Mouse (Mus musculus): ENCODE measurements around the gene Ly6g5b. TPM values are rescaled to one million over a fixed set of nuclear protein-coding genes. Genes with fewer than 3 reads are reported as not detected.

The Ly6g5b gene
- polyA plus RNA-seq, 1 experiment from 2014 or later, result 0.39 TPM

Other genes with a start within 250 kb of the Ly6g5b start
- 11.8 TPM for gene Zbtb12, start 235.9 kb downstream of the Ly6g5b start, polyA plus RNA-seq (2014; fragmentation: Illumina TruSeq; extraction: RNeasy Lipid Tissue Mini Kit (QIAGEN cat#74804); ENCODE audit: low read depth, low replicate concordance)
- not detected for gene Gm20547, start 233.4 kb downstream of the Ly6g5b start, polyA plus RNA-seq (2014; fragmentation: Illumina TruSeq; extraction: RNeasy Lipid Tissue Mini Kit (QIAGEN cat#74804); ENCODE audit: low read depth, low replicate concordance)
- 5.3 TPM for gene C2, start 217.2 kb downstream of the Ly6g5b start, polyA plus RNA-seq (2014; fragmentation: Illumina TruSeq; extraction: RNeasy Lipid Tissue Mini Kit (QIAGEN cat#74804); ENCODE audit: low read depth, low replicate concordance)
- gene Ehmt2, start 217.0 kb downstream of the Ly6g5b start, polyA plus RNA-seq (2014; fragmentation: Illumina TruSeq; extraction: RNeasy Lipid Tissue Mini Kit (QIAGEN cat#74804); ENCODE audit: low read depth, low replicate concordance), result 40.6 TPM
- not detected for gene Slc44a4, start 201.0 kb downstream of the Ly6g5b start, polyA plus RNA-seq (2014; fragmentation: Illumina TruSeq; extraction: RNeasy Lipid Tissue Mini Kit (QIAGEN cat#74804); ENCODE audit: low read depth, low replicate concordance)
- 18.6 TPM for gene Neu1, start 184.2 kb downstream of the Ly6g5b start, polyA plus RNA-seq (2014; fragmentation: Illumina TruSeq; extraction: RNeasy Lipid Tissue Mini Kit (QIAGEN cat#74804); ENCODE audit: low read depth, low replicate concordance)
- gene Hspa1b, start 156.2 kb downstream of the Ly6g5b start, polyA plus RNA-seq (2014; fragmentation: Illumina TruSeq; extraction: RNeasy Lipid Tissue Mini Kit (QIAGEN cat#74804); ENCODE audit: low read depth, low replicate concordance), result 7.8 TPM
- gene Gm20481, start 145.5 kb downstream of the Ly6g5b start, polyA plus RNA-seq (2014; fragmentation: Illumina TruSeq; extraction: RNeasy Lipid Tissue Mini Kit (QIAGEN cat#74804); ENCODE audit: low read depth, low replicate concordance), result not detected
- gene Hspa1a, start 143.3 kb downstream of the Ly6g5b start, polyA plus RNA-seq (2014; fragmentation: Illumina TruSeq; extraction: RNeasy Lipid Tissue Mini Kit (QIAGEN cat#74804); ENCODE audit: low read depth, low replicate concordance), result 10.2 TPM
- 9.2 TPM for gene Hspa1l, start 142.7 kb downstream of the Ly6g5b start, polyA plus RNA-seq (2014; fragmentation: Illumina TruSeq; extraction: RNeasy Lipid Tissue Mini Kit (QIAGEN cat#74804); ENCODE audit: low read depth, low replicate concordance)
- 17.0 TPM for gene Lsm2, start 133.6 kb downstream of the Ly6g5b start, polyA plus RNA-seq (2014; fragmentation: Illumina TruSeq; extraction: RNeasy Lipid Tissue Mini Kit (QIAGEN cat#74804); ENCODE audit: low read depth, low replicate concordance)
- 20.7 TPM for gene Vars, start 114.4 kb downstream of the Ly6g5b start, polyA plus RNA-seq (2014; fragmentation: Illumina TruSeq; extraction: RNeasy Lipid Tissue Mini Kit (QIAGEN cat#74804); ENCODE audit: low read depth, low replicate concordance)
- gene Vwa7, start 98.8 kb downstream of the Ly6g5b start, polyA plus RNA-seq (2014; fragmentation: Illumina TruSeq; extraction: RNeasy Lipid Tissue Mini Kit (QIAGEN cat#74804); ENCODE audit: low read depth, low replicate concordance), result 6.5 TPM
- 0.58 TPM for gene Sapcd1, start 87.4 kb downstream of the Ly6g5b start, polyA plus RNA-seq (2014; fragmentation: Illumina TruSeq; extraction: RNeasy Lipid Tissue Mini Kit (QIAGEN cat#74804); ENCODE audit: low read depth, low replicate concordance)
- 0.55 TPM for gene Msh5, start 68.7 kb downstream of the Ly6g5b start, polyA plus RNA-seq (2014; fragmentation: Illumina TruSeq; extraction: RNeasy Lipid Tissue Mini Kit (QIAGEN cat#74804); ENCODE audit: low read depth, low replicate concordance)
- gene Clic1, start 65.5 kb downstream of the Ly6g5b start, polyA plus RNA-seq (2014; fragmentation: Illumina TruSeq; extraction: RNeasy Lipid Tissue Mini Kit (QIAGEN cat#74804); ENCODE audit: low read depth, low replicate concordance), result 50.4 TPM
- gene Ddah2, start 56.4 kb downstream of the Ly6g5b start, polyA plus RNA-seq (2014; fragmentation: Illumina TruSeq; extraction: RNeasy Lipid Tissue Mini Kit (QIAGEN cat#74804); ENCODE audit: low read depth, low replicate concordance), result 33.4 TPM
- not detected for gene Ly6g6c, start 50.0 kb downstream of the Ly6g5b start, polyA plus RNA-seq (2014; fragmentation: Illumina TruSeq; extraction: RNeasy Lipid Tissue Mini Kit (QIAGEN cat#74804); ENCODE audit: low read depth, low replicate concordance)
- gene Mpig6b, start 49.2 kb downstream of the Ly6g5b start, polyA plus RNA-seq (2014; fragmentation: Illumina TruSeq; extraction: RNeasy Lipid Tissue Mini Kit (QIAGEN cat#74804); ENCODE audit: low read depth, low replicate concordance), result not detected
- gene Ly6g6e, start 38.5 kb downstream of the Ly6g5b start, polyA plus RNA-seq (2014; fragmentation: Illumina TruSeq; extraction: RNeasy Lipid Tissue Mini Kit (QIAGEN cat#74804); ENCODE audit: low read depth, low replicate concordance), result not detected
- not detected for gene Ly6g6d, start 37.4 kb downstream of the Ly6g5b start, polyA plus RNA-seq (2014; fragmentation: Illumina TruSeq; extraction: RNeasy Lipid Tissue Mini Kit (QIAGEN cat#74804); ENCODE audit: low read depth, low replicate concordance)
- gene Ly6g6f, start 29.8 kb downstream of the Ly6g5b start, polyA plus RNA-seq (2014; fragmentation: Illumina TruSeq; extraction: RNeasy Lipid Tissue Mini Kit (QIAGEN cat#74804); ENCODE audit: low read depth, low replicate concordance), result not detected
- gene Abhd16a, start 26.2 kb downstream of the Ly6g5b start, polyA plus RNA-seq (2014; fragmentation: Illumina TruSeq; extraction: RNeasy Lipid Tissue Mini Kit (QIAGEN cat#74804); ENCODE audit: low read depth, low replicate concordance), result 72.3 TPM
- not detected for gene Ly6g5c, start 7.1 kb downstream of the Ly6g5b start, polyA plus RNA-seq (2014; fragmentation: Illumina TruSeq; extraction: RNeasy Lipid Tissue Mini Kit (QIAGEN cat#74804); ENCODE audit: low read depth, low replicate concordance)
- gene Gpank1, start 6.0 kb upstream of the Ly6g5b start, polyA plus RNA-seq (2014; fragmentation: Illumina TruSeq; extraction: RNeasy Lipid Tissue Mini Kit (QIAGEN cat#74804); ENCODE audit: low read depth, low replicate concordance), result 17.0 TPM
- gene Csnk2b, start 6.6 kb upstream of the Ly6g5b start, polyA plus RNA-seq (2014; fragmentation: Illumina TruSeq; extraction: RNeasy Lipid Tissue Mini Kit (QIAGEN cat#74804); ENCODE audit: low read depth, low replicate concordance), result 145 TPM
- gene D17H6S53E, start 10.9 kb upstream of the Ly6g5b start, polyA plus RNA-seq (2014; fragmentation: Illumina TruSeq; extraction: RNeasy Lipid Tissue Mini Kit (QIAGEN cat#74804); ENCODE audit: low read depth, low replicate concordance), result 22.9 TPM
- gene Apom, start 16.6 kb upstream of the Ly6g5b start, polyA plus RNA-seq (2014; fragmentation: Illumina TruSeq; extraction: RNeasy Lipid Tissue Mini Kit (QIAGEN cat#74804); ENCODE audit: low read depth, low replicate concordance), result not detected
- 122 TPM for gene Bag6, start 19.8 kb upstream of the Ly6g5b start, polyA plus RNA-seq (2014; fragmentation: Illumina TruSeq; extraction: RNeasy Lipid Tissue Mini Kit (QIAGEN cat#74804); ENCODE audit: low read depth, low replicate concordance)
- 139 TPM for gene Prrc2a, start 49.5 kb upstream of the Ly6g5b start, polyA plus RNA-seq (2014; fragmentation: Illumina TruSeq; extraction: RNeasy Lipid Tissue Mini Kit (QIAGEN cat#74804); ENCODE audit: low read depth, low replicate concordance)
- gene Aif1, start 60.6 kb upstream of the Ly6g5b start, polyA plus RNA-seq (2014; fragmentation: Illumina TruSeq; extraction: RNeasy Lipid Tissue Mini Kit (QIAGEN cat#74804); ENCODE audit: low read depth, low replicate concordance), result 6.0 TPM
- 4.1 TPM for gene Lst1, start 73.0 kb upstream of the Ly6g5b start, polyA plus RNA-seq (2014; fragmentation: Illumina TruSeq; extraction: RNeasy Lipid Tissue Mini Kit (QIAGEN cat#74804); ENCODE audit: low read depth, low replicate concordance)
- gene Ltb, start 79.0 kb upstream of the Ly6g5b start, polyA plus RNA-seq (2014; fragmentation: Illumina TruSeq; extraction: RNeasy Lipid Tissue Mini Kit (QIAGEN cat#74804); ENCODE audit: low read depth, low replicate concordance), result 0.68 TPM
- gene Tnf, start 86.6 kb upstream of the Ly6g5b start, polyA plus RNA-seq (2014; fragmentation: Illumina TruSeq; extraction: RNeasy Lipid Tissue Mini Kit (QIAGEN cat#74804); ENCODE audit: low read depth, low replicate concordance), result 0.29 TPM
- not detected for gene Lta, start 89.9 kb upstream of the Ly6g5b start, polyA plus RNA-seq (2014; fragmentation: Illumina TruSeq; extraction: RNeasy Lipid Tissue Mini Kit (QIAGEN cat#74804); ENCODE audit: low read depth, low replicate concordance)
- 1.8 TPM for gene Gm16181, start 105.4 kb upstream of the Ly6g5b start, polyA plus RNA-seq (2014; fragmentation: Illumina TruSeq; extraction: RNeasy Lipid Tissue Mini Kit (QIAGEN cat#74804); ENCODE audit: low read depth, low replicate concordance)
- gene Atp6v1g2, start 118.2 kb upstream of the Ly6g5b start, polyA plus RNA-seq (2014; fragmentation: Illumina TruSeq; extraction: RNeasy Lipid Tissue Mini Kit (QIAGEN cat#74804); ENCODE audit: low read depth, low replicate concordance), result 4.9 TPM
- 6.4 TPM for gene Nfkbil1, start 120.4 kb upstream of the Ly6g5b start, polyA plus RNA-seq (2014; fragmentation: Illumina TruSeq; extraction: RNeasy Lipid Tissue Mini Kit (QIAGEN cat#74804); ENCODE audit: low read depth, low replicate concordance)
- 112 TPM for gene Ddx39b, start 126.3 kb upstream of the Ly6g5b start, polyA plus RNA-seq (2014; fragmentation: Illumina TruSeq; extraction: RNeasy Lipid Tissue Mini Kit (QIAGEN cat#74804); ENCODE audit: low read depth, low replicate concordance)
- gene H2-D1, start 147.3 kb upstream of the Ly6g5b start, polyA plus RNA-seq (2014; fragmentation: Illumina TruSeq; extraction: RNeasy Lipid Tissue Mini Kit (QIAGEN cat#74804); ENCODE audit: low read depth, low replicate concordance), result 162 TPM
- not detected for gene H2-Q1, start 205.0 kb upstream of the Ly6g5b start, polyA plus RNA-seq (2014; fragmentation: Illumina TruSeq; extraction: RNeasy Lipid Tissue Mini Kit (QIAGEN cat#74804); ENCODE audit: low read depth, low replicate concordance)
- 0.50 TPM for gene H2-Q2, start 226.8 kb upstream of the Ly6g5b start, polyA plus RNA-seq (2014; fragmentation: Illumina TruSeq; extraction: RNeasy Lipid Tissue Mini Kit (QIAGEN cat#74804); ENCODE audit: low read depth, low replicate concordance)

All from heart, adult 10 weeks (tissue).